Mouse (Mus musculus): ENCODE results near the gene Chat. TPM values are rescaled to one million over a fixed set of nuclear protein-coding genes. Genes with fewer than 3 reads are reported as not detected.

Chat gene
- polyA plus RNA-seq, 1 experiment = not detected

GRCm38 (mm10) chr14:32464601-32465505 lies 936 bp downstream of the Chat start, which contains the start of gene Slc18a3:
Gene Slc18a3, minus strand, starts transcription at chr14:32464850.
- DNase-seq = no peak
- H3K4me3 ChIP-seq (replicated peaks; ENCODE audit: extremely low read depth, low read depth, low read length) = no peak within 1 kb of the TSS
- 2% methylated on average over 61 of the region's 70 CpGs for WGBS
- TF ChIP-seq CTCF (IDR thresholded peaks at IDR 0.05; ENCODE audit: insufficient read depth, low read length) (no peak), POLR2A (IDR thresholded peaks at IDR 0.05; ENCODE audit: borderline replicate concordance, extremely low read depth, low read depth, low read length) (no peak)
- H3K4me1 ChIP-seq (ENCODE audit: control insufficient read depth, insufficient read depth, low read length) = no peaks in the 10 kb centered on the region

- H3K4me3 ChIP-seq (replicated peaks; ENCODE audit: extremely low read depth, low read depth, low read length) = no peak overlapping the region
- DNase-seq = no peak
- no peaks in the 10 kb centered on the region for H3K4me1 ChIP-seq (ENCODE audit: control insufficient read depth, insufficient read depth, low read length)
- WGBS = 5% methylated on average over 74 of the region's 74 CpGs
- TF ChIP-seq POLR2A (IDR thresholded peaks at IDR 0.05; ENCODE audit: borderline replicate concordance, extremely low read depth, low read depth, low read length) = no peak
- no peak for TF ChIP-seq CTCF (IDR thresholded peaks at IDR 0.05; ENCODE audit: insufficient read depth, low read length)
These were observed 2.4 kb downstream of the Chat start for GRCm38 (mm10) chr14:32463211-32464040.

- 4% methylated on average over 4 of the region's 4 CpGs for WGBS
- Histone ChIP-seq H3K4me1 (ENCODE audit: control insufficient read depth, insufficient read depth, low read length) (no peaks in the 10 kb centered on the region), H3K4me3 (replicated peaks; ENCODE audit: extremely low read depth, low read depth, low read length) (no peak overlapping the region)
- DNase-seq = no peak
- no peak for TF ChIP-seq POLR2A (IDR thresholded peaks at IDR 0.05; ENCODE audit: borderline replicate concordance, extremely low read depth, low read depth, low read length)
- TF ChIP-seq CTCF (IDR thresholded peaks at IDR 0.05; ENCODE audit: insufficient read depth, low read length) = no peak
These were observed 13.2 kb downstream of the Chat start for GRCm38 (mm10) chr14:32452552-32452951.

DNA sequence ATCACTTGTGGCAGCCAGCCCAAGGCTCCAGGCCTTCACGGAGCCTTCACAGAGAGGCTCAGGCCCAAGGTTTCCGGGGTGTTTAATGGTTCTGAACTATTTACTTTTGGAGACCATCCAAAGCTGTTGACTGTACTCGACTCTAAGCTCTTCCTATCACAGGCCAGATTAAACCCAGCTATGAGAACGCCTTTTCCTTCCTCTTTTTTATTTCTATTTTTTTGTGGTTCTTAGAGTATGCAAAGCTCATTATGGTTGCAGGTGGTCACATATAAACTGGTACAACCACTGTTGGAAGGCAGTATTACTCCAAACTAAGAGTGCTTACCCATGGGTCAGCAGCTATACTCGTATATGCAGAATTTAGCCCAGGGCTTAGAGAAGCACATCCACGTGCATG lies 18.8 kb downstream of the Chat start:
- DNase-seq = no peak
- WGBS = 54% methylated on average over 6 of the region's 6 CpGs
- TF ChIP-seq POLR2A (IDR thresholded peaks at IDR 0.05; ENCODE audit: borderline replicate concordance, extremely low read depth, low read depth, low read length) (no peak), CTCF (IDR thresholded peaks at IDR 0.05; ENCODE audit: insufficient read depth, low read length) (no peak)
- H3K4me1 ChIP-seq (ENCODE audit: control insufficient read depth, insufficient read depth, low read length) = no peaks in the 10 kb centered on the region
- H3K4me3 ChIP-seq (replicated peaks; ENCODE audit: extremely low read depth, low read depth, low read length) = no peak overlapping the region

GRCm38 (mm10) chr14:32443446-32443845 lies 22.3 kb downstream of the Chat start:
- no peaks in the 10 kb centered on the region for H3K4me1 ChIP-seq (ENCODE audit: control insufficient read depth, insufficient read depth, low read length)
- TF ChIP-seq CTCF (IDR thresholded peaks at IDR 0.05; ENCODE audit: insufficient read depth, low read length) (no peak), POLR2A (IDR thresholded peaks at IDR 0.05; ENCODE audit: borderline replicate concordance, extremely low read depth, low read depth, low read length) (no peak)
- WGBS = 37% methylated on average over 8 of the region's 8 CpGs
- DNase-seq = no peak
- no peak overlapping the region for H3K4me3 ChIP-seq (replicated peaks; ENCODE audit: extremely low read depth, low read depth, low read length)

GRCm38 (mm10) chr14:32439744-32440143 lies 26.0 kb downstream of the Chat start:
- Histone ChIP-seq H3K4me1 (ENCODE audit: control insufficient read depth, insufficient read depth, low read length) (no peaks in the 10 kb centered on the region), H3K4me3 (replicated peaks; ENCODE audit: extremely low read depth, low read depth, low read length) (no peak overlapping the region)
- WGBS = 18% methylated on average over 3 of the region's 3 CpGs
- DNase-seq = no peak
- TF ChIP-seq CTCF (IDR thresholded peaks at IDR 0.05; ENCODE audit: insufficient read depth, low read length) = no peak
- TF ChIP-seq POLR2A (IDR thresholded peaks at IDR 0.05; ENCODE audit: borderline replicate concordance, extremely low read depth, low read depth, low read length) = no peak

DNA sequence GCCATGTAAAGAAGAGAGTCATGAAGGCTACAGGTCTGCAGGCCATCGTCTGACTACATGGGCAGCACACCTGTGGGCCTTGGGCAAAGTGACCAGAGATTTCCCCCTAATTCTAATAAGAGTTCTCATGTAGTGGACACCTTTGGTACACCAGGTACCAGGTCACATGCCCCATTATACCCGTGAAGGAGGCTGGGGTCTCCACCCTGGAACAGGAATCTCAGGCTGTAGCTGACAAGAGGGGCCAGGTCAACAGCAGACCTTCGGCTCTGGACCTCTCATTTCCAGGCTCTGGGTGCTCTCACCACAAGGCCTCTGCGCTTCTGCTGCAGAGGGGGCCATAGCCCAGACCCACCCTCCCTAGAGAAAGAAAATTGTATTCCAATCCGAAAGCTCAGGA lies 26.5 kb downstream of the Chat start:
- TF ChIP-seq CTCF (IDR thresholded peaks at IDR 0.05; ENCODE audit: insufficient read depth, low read length) (no peak), POLR2A (IDR thresholded peaks at IDR 0.05; ENCODE audit: borderline replicate concordance, extremely low read depth, low read depth, low read length) (no peak)
- DNase-seq = no peak
- 43% methylated on average over 5 of the region's 5 CpGs for WGBS

GRCm38 (mm10) chr14:32437352-32437793 lies 28.4 kb downstream of the Chat start:
- 18% methylated on average over 5 of the region's 5 CpGs for WGBS
- Histone ChIP-seq H3K4me1 (ENCODE audit: control insufficient read depth, insufficient read depth, low read length) (no peaks in the 10 kb centered on the region), H3K4me3 (replicated peaks; ENCODE audit: extremely low read depth, low read depth, low read length) (no peak overlapping the region)
- DNase-seq = no peak
- TF ChIP-seq CTCF (IDR thresholded peaks at IDR 0.05; ENCODE audit: insufficient read depth, low read length) (no peak), POLR2A (IDR thresholded peaks at IDR 0.05; ENCODE audit: borderline replicate concordance, extremely low read depth, low read depth, low read length) (no peak)

More for the DNA sequence above, 26.5 kb downstream of the Chat start:
- no peaks in the 10 kb centered on the region for H3K4me1 ChIP-seq (ENCODE audit: control insufficient read depth, insufficient read depth, low read length)
- no peak overlapping the region for H3K4me3 ChIP-seq (replicated peaks; ENCODE audit: extremely low read depth, low read depth, low read length)

- no peak for TF ChIP-seq CTCF (IDR thresholded peaks at IDR 0.05; ENCODE audit: insufficient read depth, low read length)
- TF ChIP-seq POLR2A (IDR thresholded peaks at IDR 0.05; ENCODE audit: borderline replicate concordance, extremely low read depth, low read depth, low read length) = no peak
- H3K4me1 ChIP-seq (ENCODE audit: control insufficient read depth, insufficient read depth, low read length) = no peaks in the 10 kb centered on the region
- H3K4me3 ChIP-seq (replicated peaks; ENCODE audit: extremely low read depth, low read depth, low read length) = no peak overlapping the region
- WGBS = 32% methylated on average over 8 of the region's 8 CpGs
- DNase-seq = no peak
These were observed 36.7 kb downstream of the Chat start for GRCm38 (mm10) chr14:32429030-32429602.

All from lung, adult 2 months (tissue).